Mouse (Mus musculus) G1E (cell line): Measurements from ENCODE around the gene Mon2.

Experiments
- CTCF ChIP-seq: IDR thresholded peaks from 2 replicates; pipeline ENCODE4 v1.5.1; 2012; ENCODE audit warnings: low read depth, low read length, inconsistent platforms, mixed read lengths
- POLR2AphosphoS5 ChIP-seq: IDR thresholded peaks from 2 replicates; pipeline ENCODE4 v1.6.1; 2012; ENCODE audit warnings: low read depth, low read length, inconsistent platforms; ENCODE audit not compliant: insufficient replicate concordance
- TAL1 ChIP-seq: conservative IDR thresholded peaks from 2 replicates; pipeline ENCODE4 v1.6.1; 2012; ENCODE audit warnings: low read depth, low read length, inconsistent platforms, mixed read lengths

DNA sequence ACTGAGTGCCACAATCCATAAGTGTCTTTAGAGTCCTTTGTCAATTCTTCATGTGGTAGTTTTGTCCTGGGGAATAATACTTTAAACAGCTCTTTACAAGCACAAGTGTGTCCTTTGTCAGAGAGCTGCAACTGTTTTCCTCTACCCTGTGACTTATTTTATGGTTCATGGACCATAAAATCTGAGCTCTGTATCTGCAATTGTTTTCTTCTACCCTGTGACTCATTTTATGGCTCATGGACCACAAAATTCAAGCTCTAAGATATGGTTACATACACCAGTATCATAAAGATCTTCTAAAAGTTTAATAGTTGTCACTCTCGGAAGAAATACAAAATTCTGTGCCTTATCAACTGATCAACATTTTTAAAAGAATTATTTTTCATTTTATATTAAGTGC is 27.6 kb downstream of the Mon2 start:
- TF ChIP-seq CTCF (no peak), TAL1 (no peak), POLR2AphosphoS5 (no peak)
